Mouse (Mus musculus): ENCODE measurements around the gene Dbx1. TPM values are rescaled to one million over a fixed set of nuclear protein-coding genes. Genes with fewer than 3 reads are reported as not detected.

Dbx1 gene
- polyA plus RNA-seq, 1 experiment from 2014 or later: 15.2 TPM

Other genes with a start within 250 kb of the Dbx1 start
- gene Htatip2, start 122.3 kb upstream of the Dbx1 start, polyA plus RNA-seq (2016; fragmentation: Nextera tagmentation; extraction: Ambion mirVana): 2.8 and 4.2 TPM in 2 replicates
- gene Prmt3, start 141.5 kb upstream of the Dbx1 start, polyA plus RNA-seq (2016; fragmentation: Nextera tagmentation; extraction: Ambion mirVana): 70.2 TPM in 2 replicates